Mouse (Mus musculus): ENCODE results near the gene Mgat4c. TPM values are rescaled to one million over a fixed set of nuclear protein-coding genes. Genes with fewer than 3 reads are reported as not detected.
"Not testable (repeated sequence)": the region's sequence is repeated elsewhere in the genome, so short reads cannot be mapped to it uniquely, and the experiment has no call there.

Gene Mgat4c
- polyA plus RNA-seq, 1 experiment from 2014 or later = 56.3 TPM

- Histone ChIP-seq H3K9ac (no peak overlapping the region), H3K27ac (no peak overlapping the region), H3K27me3 (ENCODE audit: control insufficient read depth, insufficient read depth, low read length) (no peaks in the 10 kb centered on the region), H3K4me2 (replicated peaks) (no peak overlapping the region), H3K9me3 (ENCODE audit: control insufficient read depth, low read length) (no peaks in the 10 kb centered on the region), H3K4me1 (replicated peaks; ENCODE audit: control insufficient read depth, insufficient read depth, low read length) (no peaks in the 10 kb centered on the region), H3K4me3 (replicated peaks; ENCODE audit: low read length) (no peak overlapping the region), H3K36me3 (replicated peaks; ENCODE audit: control insufficient read depth, insufficient read depth) (no peaks in the 10 kb centered on the region)
- ATAC-seq (ENCODE audit: low FRiP score) = no peak
- DNase-seq (ENCODE audit: low spot score) = no peak
Measured at GRCm38 (mm10) chr10:102372111-102372510, 690.8 kb downstream of the Mgat4c start.

DNA sequence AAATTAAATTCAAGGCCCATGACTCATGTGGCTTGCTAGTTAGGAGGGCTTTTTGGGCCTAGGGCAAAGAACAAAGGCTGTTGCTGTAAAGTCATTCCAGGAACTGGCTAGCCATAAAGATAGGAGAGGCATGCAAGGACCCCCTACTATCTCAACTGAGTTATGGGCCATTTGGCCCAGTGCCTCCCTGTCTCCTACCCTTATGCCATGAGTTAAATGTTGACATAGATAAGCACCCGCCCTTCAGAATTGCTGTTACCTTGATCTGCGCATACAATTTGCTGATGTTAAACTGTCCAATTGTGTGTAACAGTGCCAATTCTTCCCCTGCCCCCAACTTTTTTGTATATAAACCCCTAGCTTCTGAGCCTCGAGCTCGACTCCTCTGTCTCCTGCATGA lies 692.8 kb downstream of the Mgat4c start:
- no peak overlapping the region for H3K4me3 ChIP-seq (replicated peaks; ENCODE audit: low read length)
- ATAC-seq (ENCODE audit: low FRiP score) (no peak), DNase-seq (ENCODE audit: low spot score) (no peak)
- no peaks in the 10 kb centered on the region for H3K4me1 ChIP-seq (replicated peaks; ENCODE audit: control insufficient read depth, insufficient read depth, low read length)
- 94% methylated on average over 4 of the region's 4 CpGs for WGBS
- no peak overlapping the region for H3K27ac ChIP-seq
- no peaks in the 10 kb centered on the region for H3K36me3 ChIP-seq (replicated peaks; ENCODE audit: control insufficient read depth, insufficient read depth)
- no peaks in the 10 kb centered on the region for H3K9me3 ChIP-seq (ENCODE audit: control insufficient read depth, low read length)
- H3K27me3 ChIP-seq (ENCODE audit: control insufficient read depth, insufficient read depth, low read length) = no peaks in the 10 kb centered on the region
- H3K9ac ChIP-seq = no peak overlapping the region
- no peak overlapping the region for H3K4me2 ChIP-seq (replicated peaks)

GRCm38 (mm10) chr10:102377377-102377776 lies 696.1 kb downstream of the Mgat4c start:
- 90% methylated on average over 4 of the region's 4 CpGs for WGBS
- no peak overlapping the region for H3K9ac ChIP-seq
- no peak overlapping the region for H3K27ac ChIP-seq
- DNase-seq (ENCODE audit: low spot score) (no peak), ATAC-seq (ENCODE audit: low FRiP score) (no peak)
- H3K27me3 ChIP-seq (ENCODE audit: control insufficient read depth, insufficient read depth, low read length) = no peaks in the 10 kb centered on the region
- no peak overlapping the region for H3K4me3 ChIP-seq (replicated peaks; ENCODE audit: low read length)
- H3K4me1 ChIP-seq (replicated peaks; ENCODE audit: control insufficient read depth, insufficient read depth, low read length) = no peaks in the 10 kb centered on the region
- H3K4me2 ChIP-seq (replicated peaks) = no peak overlapping the region
- H3K36me3 ChIP-seq (replicated peaks; ENCODE audit: control insufficient read depth, insufficient read depth) = no peaks in the 10 kb centered on the region
- H3K9me3 ChIP-seq (ENCODE audit: control insufficient read depth, low read length) = no peaks in the 10 kb centered on the region

- DNase-seq (ENCODE audit: low spot score) (no peak), ATAC-seq (ENCODE audit: low FRiP score) (no peak)
- Histone ChIP-seq H3K4me1 (replicated peaks; ENCODE audit: control insufficient read depth, insufficient read depth, low read length) (no peaks in the 10 kb centered on the region), H3K36me3 (replicated peaks; ENCODE audit: control insufficient read depth, insufficient read depth) (no peaks in the 10 kb centered on the region), H3K27ac (no peak overlapping the region), H3K4me3 (replicated peaks; ENCODE audit: low read length) (no peak overlapping the region), H3K27me3 (ENCODE audit: control insufficient read depth, insufficient read depth, low read length) (no peaks in the 10 kb centered on the region), H3K9ac (no peak overlapping the region), H3K9me3 (ENCODE audit: control insufficient read depth, low read length) (no peaks in the 10 kb centered on the region), H3K4me2 (replicated peaks) (no peak overlapping the region)
- WGBS = 91% methylated on average over 1 of the region's 1 CpGs
Measured at GRCm38 (mm10) chr10:102389223-102389622, 707.9 kb downstream of the Mgat4c start.

DNA sequence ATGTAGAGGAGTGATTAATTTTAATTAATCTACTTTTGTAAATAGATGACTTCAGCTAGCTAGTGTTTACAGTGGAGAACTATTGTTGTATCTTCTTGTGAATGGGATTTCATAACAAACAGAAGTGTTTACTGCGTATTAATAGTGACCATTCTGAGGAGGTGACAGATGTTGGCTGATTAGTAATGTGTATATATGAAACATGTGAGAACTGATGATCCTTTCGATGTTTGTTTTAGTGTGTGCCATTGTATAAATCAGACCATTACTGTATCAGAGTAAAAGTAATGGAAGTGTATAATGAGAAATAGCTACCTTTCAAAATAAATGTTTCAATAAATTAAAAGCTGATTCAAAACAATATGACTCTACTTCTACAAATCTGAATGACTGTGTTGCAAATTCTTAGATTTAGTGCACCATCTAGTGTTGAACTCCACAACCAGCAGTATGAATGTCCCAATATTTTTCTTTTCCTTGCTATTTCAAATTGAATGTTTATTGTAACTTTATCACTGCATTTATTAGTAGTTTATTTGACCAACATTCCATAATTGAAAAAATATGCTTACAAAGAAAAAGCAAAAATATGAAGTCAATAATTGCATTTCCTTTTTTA lies 736.5 kb downstream of the Mgat4c start:
- peak; percentile 72 for DNase-seq (ENCODE audit: low spot score)

DNA sequence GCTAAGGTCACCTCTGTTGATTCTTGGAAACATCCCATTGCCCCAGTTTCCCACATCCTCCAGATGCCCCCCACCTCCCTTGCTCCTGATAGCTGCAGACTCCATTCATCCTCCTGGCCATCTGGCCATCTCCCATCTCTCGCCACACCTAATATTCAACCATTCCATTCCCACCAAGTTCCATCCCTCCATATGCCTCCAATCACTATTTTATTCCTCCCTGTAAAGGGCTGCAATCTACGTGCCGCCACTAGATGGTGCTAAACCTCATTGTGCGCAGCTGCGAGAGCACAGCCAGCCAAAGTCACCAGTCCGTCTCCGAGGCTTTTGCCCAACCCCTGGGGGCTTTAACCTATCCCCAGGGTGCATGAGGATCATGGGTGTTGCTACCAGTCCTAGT lies 753.8 kb downstream of the Mgat4c start:
- not testable (repeated sequence) for H3K4me3 ChIP-seq (replicated peaks; ENCODE audit: low read length); H3K9ac ChIP-seq; H3K4me1 ChIP-seq (replicated peaks; ENCODE audit: control insufficient read depth, insufficient read depth, low read length); DNase-seq (ENCODE audit: low spot score); H3K9me3 ChIP-seq (ENCODE audit: control insufficient read depth, low read length); H3K36me3 ChIP-seq (replicated peaks; ENCODE audit: control insufficient read depth, insufficient read depth); H3K27me3 ChIP-seq (ENCODE audit: control insufficient read depth, insufficient read depth, low read length); H3K27ac ChIP-seq
- ATAC-seq (ENCODE audit: low FRiP score) = peak; percentile 57; the same call in 1 of the 2 replicates
- peak overlapping the region; percentile 30 for H3K4me2 ChIP-seq (replicated peaks)
- WGBS = 7% methylated on average over 5 of the region's 7 CpGs

More for the DNA sequence above, 736.5 kb downstream of the Mgat4c start:
- Histone ChIP-seq H3K4me3 (replicated peaks; ENCODE audit: low read length) (no peak overlapping the region), H3K27ac (no peak overlapping the region), H3K9me3 (ENCODE audit: control insufficient read depth, low read length) (no peaks in the 10 kb centered on the region), H3K27me3 (ENCODE audit: control insufficient read depth, insufficient read depth, low read length) (no peaks in the 10 kb centered on the region), H3K36me3 (replicated peaks; ENCODE audit: control insufficient read depth, insufficient read depth) (no peaks in the 10 kb centered on the region), H3K4me1 (replicated peaks; ENCODE audit: control insufficient read depth, insufficient read depth, low read length) (no peaks in the 10 kb centered on the region), H3K4me2 (replicated peaks) (no peak overlapping the region), H3K9ac (no peak overlapping the region)
- ATAC-seq (ENCODE audit: low FRiP score) = no peak
- WGBS = 72% methylated on average over 2 of the region's 2 CpGs

DNA sequence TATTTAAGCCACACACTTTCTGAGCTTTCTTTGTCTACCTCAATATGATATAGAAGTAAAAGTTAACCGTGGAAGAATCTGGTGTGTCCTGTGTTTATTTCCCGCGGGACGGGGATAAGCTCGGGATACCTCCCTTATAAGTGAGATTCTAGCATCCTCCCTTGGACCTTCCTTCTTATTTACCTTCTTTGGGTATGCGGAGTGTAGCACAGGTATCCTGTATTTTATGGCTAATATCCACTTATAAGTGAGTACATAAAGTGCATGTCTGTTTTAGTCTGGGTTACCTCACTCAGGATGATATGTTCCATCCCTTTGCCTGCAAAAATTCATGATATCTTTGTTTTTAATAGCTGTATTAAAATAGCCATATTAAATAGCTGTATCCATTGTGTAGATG lies 754.2 kb downstream of the Mgat4c start:
- H3K27me3 ChIP-seq (ENCODE audit: control insufficient read depth, insufficient read depth, low read length); ATAC-seq (ENCODE audit: low FRiP score); DNase-seq (ENCODE audit: low spot score); H3K36me3 ChIP-seq (replicated peaks; ENCODE audit: control insufficient read depth, insufficient read depth); H3K27ac ChIP-seq; H3K4me3 ChIP-seq (replicated peaks; ENCODE audit: low read length); H3K9ac ChIP-seq; H3K4me1 ChIP-seq (replicated peaks; ENCODE audit: control insufficient read depth, insufficient read depth, low read length); H3K9me3 ChIP-seq (ENCODE audit: control insufficient read depth, low read length): not testable (repeated sequence)
- H3K4me2 ChIP-seq (replicated peaks) = peak overlapping the region; percentile 30
- WGBS = 46% methylated on average over 6 of the region's 6 CpGs

Small RNA genes within 50 kb of the gene (microRNA-seq; reads per million reads assigned to microRNA genes)
- 89.1 reads per million, percentile 50 among the genes with 10 or more reads in this experiment for gene Mir3059
